Mouse (Mus musculus) gastrocnemius, adult 2 months (tissue): Measurements from ENCODE around the gene Tgfb1. TPM values are rescaled to one million over a fixed set of nuclear protein-coding genes. Genes with fewer than 3 reads are reported as not detected.

ENCODE experiments used
- DNase-seq: peaks from one replicate; pipeline ENCODE4 v3.0.0; 2022
- H3K27ac ChIP-seq: fragments of 200-600 bp; 2 replicates; pipeline ENCODE4 v1.8.1; 2022; ENCODE audit warnings: mild to moderate bottlenecking
- H3K4me3 ChIP-seq: fragments of 200-600 bp; 2 replicates; pipeline ENCODE4 v1.8.1; 2022; ENCODE audit warnings: mild to moderate bottlenecking, moderate library complexity
- CTCF ChIP-seq: fragments of 200-600 bp; IDR thresholded peaks from 2 replicates; pipeline ENCODE4 v1.8.1; 2022; ENCODE audit warnings: antibody characterized with exemption, mild to moderate bottlenecking, moderate library complexity
- intact Hi-C: fragments of 180-260 bp; cut with DNase I; formaldehyde crosslinking; loops from one replicate; pipeline ENCODE4 v1.15.1; 2025
- total RNA-seq, 2 experiments: library from RNA; stranded (reverse); gene quantifications; 2 replicates each; pipeline ENCODE4 v1.2.3; 2021

Tgfb1 gene
- total RNA-seq, 2 experiments from 2014 or later: 4.6 to 6.6 TPM

DNA sequence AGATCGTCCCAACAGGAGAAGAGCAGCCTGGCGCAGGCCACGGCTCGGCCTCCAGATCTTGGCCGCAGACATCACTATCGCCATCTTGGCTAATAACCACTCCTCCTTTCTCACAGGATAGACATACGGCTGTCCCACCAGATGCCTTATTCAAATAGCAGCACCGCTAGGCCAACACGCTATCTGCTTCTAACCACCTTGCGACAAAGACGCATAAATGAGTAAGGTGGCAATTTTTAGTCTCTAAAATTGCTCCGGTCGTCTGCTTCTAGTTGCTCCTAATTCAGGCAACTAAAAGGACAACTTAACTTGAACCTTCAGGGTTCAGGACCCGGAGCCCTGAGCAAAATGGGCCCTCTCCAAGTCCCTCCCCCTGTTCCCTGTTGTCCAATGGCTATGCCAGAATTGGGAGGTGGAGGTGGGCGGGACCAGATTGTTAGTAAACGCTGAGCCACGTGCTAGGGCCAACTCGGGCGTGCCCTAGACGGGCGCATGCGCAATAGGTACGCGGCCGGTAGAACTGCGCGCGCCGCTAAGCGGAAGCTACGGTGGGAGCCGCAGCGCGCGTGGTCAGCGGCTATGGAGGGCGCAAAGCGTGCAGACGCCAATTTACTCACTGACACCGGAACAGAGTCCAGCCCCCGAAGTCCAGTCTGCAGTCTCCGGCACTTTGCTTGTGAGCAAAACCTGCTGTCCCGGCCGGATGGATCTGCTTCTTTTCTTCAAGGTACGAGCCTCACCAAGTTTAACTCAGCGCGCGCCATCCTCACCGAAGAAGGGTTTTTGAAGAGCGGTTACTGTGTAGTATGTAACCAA is 27.9 kb upstream of the Tgfb1 start, which contains the start of the genes Bckdha and Exosc5:
Gene Bckdha, minus strand, starts transcription at position 325 of the 816 bp plus-strand sequence.
Gene Exosc5, plus strand, starts transcription at position 508 of the 816 bp plus-strand sequence.
- DNase-seq: peak; percentile 100
- H3K4me3 ChIP-seq: peak within 1 kb of the TSS; percentile 95
- intact Hi-C loops: no loop called here
- no peak for TF ChIP-seq CTCF
- peak within 1 kb of the TSS; percentile 99 for H3K27ac ChIP-seq

DNA sequence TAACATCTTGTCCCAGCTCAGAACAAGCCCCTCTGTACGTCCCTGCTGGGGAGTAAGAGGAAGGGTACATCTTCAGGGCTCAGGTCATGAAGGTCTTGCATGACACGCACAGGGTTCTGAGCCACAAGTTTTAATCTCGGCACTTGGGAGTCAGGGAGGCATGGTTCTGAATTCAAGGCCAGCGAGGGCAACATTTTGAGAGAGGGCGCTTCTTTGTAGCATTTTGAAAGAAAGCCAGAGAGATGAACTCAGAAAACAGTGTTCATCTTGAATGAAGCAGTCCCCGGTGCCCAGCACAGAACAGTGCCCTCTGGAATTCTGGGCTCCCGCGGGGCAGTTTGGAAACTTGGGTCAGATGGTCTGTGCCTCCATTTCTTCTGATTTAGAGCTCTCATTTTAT is 20.4 kb upstream of the Tgfb1 start:
- no peak overlapping the region for H3K27ac ChIP-seq
- H3K4me3 ChIP-seq: no peak overlapping the region
- no peak for DNase-seq
- intact Hi-C loops: no loop called here
- no peak for TF ChIP-seq CTCF

DNA sequence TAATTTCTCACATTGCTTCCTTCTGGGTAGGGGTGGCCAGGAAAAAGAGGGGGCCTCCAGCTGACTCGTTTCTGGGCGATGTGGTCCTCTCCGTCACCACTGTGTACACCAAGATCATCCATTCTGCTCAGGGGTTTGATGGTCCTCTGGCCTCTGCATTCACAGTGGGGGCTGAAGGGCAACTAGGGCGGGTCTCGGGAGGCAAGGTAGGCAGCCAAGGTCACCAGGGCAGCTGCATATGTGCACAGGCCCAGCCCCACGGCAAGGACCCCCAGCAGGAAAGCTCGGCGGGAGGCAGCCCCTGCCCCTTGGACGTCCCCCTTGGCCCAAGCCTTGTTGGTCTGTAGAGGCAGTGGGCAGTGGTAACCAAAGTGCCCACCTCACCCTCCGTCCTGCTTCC is 17.6 kb upstream of the Tgfb1 start:
- DNase-seq: no peak
- intact Hi-C loops: no loop called here
- Histone ChIP-seq H3K27ac (no peak overlapping the region), H3K4me3 (no peak overlapping the region)
- no peak for TF ChIP-seq CTCF

DNA sequence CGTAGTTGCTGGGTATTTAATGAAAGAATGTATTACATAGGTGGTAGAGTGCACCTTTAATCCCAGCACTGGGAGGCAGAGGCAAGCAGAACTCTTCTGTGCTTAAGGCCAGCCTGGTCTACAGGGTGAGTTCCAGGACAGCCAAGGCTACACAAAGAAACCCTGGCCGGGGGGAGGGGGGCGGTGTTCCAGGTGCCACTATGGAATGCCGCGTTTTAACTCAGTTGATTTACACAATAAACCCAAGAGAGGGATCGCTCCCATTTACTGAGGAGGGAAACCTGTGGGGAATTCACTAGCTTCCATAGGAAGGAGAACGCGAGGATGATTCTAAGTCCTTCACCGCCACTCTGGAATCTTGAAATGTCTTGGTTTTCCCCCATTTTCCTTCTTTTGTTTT is 17.2 kb upstream of the Tgfb1 start:
- H3K4me3 ChIP-seq: no peak overlapping the region
- no peak for TF ChIP-seq CTCF
- DNase-seq: no peak
- intact Hi-C loops: no loop called here
- no peak overlapping the region for H3K27ac ChIP-seq

DNA sequence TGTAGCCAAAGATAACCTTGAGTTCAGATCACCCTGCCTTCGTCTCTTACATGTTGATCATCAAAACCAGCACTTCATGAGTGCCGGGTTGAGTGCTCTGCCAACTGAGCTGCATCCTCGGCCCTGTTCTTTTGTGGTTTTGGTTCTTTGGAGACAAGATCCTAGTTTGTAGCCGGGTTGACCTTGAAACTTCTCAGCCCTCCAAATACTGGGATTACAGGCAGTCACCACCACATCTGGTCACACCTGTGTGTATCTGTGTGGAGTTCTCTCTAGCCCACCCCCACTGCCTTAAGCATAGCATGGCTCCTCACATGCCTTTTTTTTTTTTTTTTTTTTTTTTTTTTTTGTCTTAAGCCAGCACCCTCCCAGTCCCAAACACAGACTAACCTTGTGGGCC is 16.7 kb upstream of the Tgfb1 start:
- Histone ChIP-seq H3K27ac (no peak overlapping the region), H3K4me3 (no peak overlapping the region)
- intact Hi-C loops: no loop called here
- TF ChIP-seq CTCF: no peak
- DNase-seq: no peak

DNA sequence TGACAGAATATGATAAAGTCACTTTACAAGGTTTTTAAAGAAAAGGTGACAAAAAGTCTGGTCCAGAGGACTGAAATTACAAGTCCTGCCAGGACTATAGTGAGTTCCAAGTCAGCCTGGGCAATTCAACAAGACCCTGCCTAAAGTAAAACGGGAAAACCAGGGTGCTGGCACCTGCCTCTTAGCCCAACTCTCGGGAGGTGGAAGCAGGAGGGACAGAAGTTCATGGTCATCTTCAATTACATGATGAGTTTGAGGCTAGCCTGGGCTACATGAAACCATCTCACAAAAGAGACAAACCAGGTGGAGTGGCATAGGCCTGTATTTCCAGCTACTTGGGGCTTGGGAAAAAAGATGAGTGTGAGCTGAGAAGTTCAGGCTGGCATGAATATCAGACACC is 15.1 kb upstream of the Tgfb1 start:
- DNase-seq: no peak
- TF ChIP-seq CTCF: no peak
- H3K27ac ChIP-seq: no peak overlapping the region
- intact Hi-C loops: no loop called here
- no peak overlapping the region for H3K4me3 ChIP-seq

DNA sequence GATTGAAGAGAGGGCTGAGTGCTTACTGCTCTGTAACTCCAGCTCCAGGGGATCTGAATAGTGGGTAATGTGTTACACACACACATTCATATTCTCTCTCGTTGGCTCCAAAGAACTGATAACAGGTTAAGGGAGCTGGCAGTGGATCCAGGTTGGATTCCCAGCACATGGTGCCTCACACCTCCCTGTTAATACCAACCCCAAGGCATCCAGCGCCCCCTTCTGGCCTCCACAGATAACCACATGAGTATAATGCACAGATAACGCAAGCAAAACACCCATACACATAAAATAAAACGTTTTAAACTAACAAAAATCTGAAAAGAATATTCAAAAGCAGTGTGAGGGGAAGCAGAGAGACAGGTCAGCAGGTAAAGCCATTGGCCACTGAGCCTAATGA is 14.4 kb upstream of the Tgfb1 start:
- peak; percentile 17; the same call in 1 of the 2 replicates for TF ChIP-seq CTCF
- Histone ChIP-seq H3K27ac (no peak overlapping the region), H3K4me3 (no peak overlapping the region)
- DNase-seq: no peak
- intact Hi-C loops: no loop called here

DNA sequence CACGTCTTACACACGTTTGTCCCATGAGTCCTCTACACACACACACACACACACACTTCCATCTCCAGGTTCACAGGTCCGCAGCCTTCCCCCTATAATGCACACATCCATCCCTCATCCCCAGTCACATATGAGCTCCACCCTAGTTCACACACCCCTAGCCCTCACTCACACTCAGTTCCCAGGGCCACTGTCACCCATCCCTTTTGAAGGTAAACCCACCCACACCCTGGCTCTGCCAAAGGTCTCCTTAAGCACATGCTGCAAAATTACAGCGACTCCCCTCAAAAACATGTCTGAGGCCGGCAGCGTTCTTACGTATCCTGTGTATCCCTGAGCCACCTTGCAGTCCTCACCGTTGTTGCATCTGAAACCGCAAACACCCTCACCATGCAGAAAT is 12.5 kb upstream of the Tgfb1 start:
- H3K4me3 ChIP-seq: no peak overlapping the region
- intact Hi-C loops: no loop called here
- H3K27ac ChIP-seq: no peak overlapping the region
- DNase-seq: no peak
- no peak for TF ChIP-seq CTCF

DNA sequence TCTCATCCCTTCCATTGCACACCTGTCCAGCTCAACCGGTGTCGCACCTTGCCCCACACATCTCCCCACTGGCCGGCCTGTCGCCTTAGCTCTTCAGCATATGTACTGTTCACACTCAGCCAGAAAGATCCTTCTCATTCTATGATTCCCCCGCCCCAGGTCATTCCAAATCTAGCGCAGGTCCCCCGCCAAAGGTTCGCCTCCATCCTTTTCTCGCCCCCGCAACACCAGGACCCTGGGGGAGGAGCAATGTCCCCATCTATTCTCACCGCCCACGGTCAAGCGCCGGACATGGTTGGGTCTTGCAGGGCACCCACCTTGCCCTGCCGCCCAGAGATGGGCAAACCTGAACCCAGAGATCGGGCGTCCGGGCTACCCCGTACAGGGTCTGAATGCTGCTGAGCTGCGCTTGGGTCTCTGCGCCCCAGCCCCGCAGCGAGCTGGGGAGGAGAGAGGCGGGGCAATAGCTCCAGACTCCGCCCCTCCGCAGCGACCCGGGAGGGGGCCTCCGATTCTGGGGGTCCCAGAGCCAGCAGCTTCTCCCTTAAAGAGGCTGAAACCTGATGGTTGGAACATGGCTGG is 12.0 kb upstream of the Tgfb1 start, which contains the start of gene Tmem91:
Gene Tmem91, minus strand, starts transcription at position 448 of the 582 bp plus-strand sequence.
- no peak within 1 kb of the TSS for H3K27ac ChIP-seq
- no peak for TF ChIP-seq CTCF
- no peak for DNase-seq
- intact Hi-C loops: no loop called here
- peak within 1 kb of the TSS; percentile 60 for H3K4me3 ChIP-seq

DNA sequence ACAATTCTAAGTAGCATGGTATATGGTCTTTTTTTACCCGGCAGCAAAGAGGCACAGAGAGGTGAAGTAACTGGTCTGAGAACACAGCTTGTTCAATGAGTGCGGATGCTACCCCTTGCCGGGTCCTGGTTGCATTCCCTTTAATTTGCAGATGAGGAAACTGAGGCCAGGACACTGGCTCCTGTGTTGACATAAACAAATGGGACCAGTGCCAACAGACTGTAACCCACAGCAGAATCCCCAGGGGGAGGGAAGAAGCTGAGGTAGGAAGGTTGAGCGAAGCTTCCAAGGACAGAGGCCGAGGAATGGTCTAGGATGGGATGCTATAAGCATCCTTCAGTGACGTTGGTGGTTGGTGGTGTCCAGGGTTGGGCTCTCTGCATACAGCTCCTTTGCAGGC is 11.4 kb upstream of the Tgfb1 start:
- intact Hi-C loops: no loop called here
- no peak for TF ChIP-seq CTCF
- no peak for DNase-seq
- no peak overlapping the region for H3K4me3 ChIP-seq
- no peak overlapping the region for H3K27ac ChIP-seq

DNA sequence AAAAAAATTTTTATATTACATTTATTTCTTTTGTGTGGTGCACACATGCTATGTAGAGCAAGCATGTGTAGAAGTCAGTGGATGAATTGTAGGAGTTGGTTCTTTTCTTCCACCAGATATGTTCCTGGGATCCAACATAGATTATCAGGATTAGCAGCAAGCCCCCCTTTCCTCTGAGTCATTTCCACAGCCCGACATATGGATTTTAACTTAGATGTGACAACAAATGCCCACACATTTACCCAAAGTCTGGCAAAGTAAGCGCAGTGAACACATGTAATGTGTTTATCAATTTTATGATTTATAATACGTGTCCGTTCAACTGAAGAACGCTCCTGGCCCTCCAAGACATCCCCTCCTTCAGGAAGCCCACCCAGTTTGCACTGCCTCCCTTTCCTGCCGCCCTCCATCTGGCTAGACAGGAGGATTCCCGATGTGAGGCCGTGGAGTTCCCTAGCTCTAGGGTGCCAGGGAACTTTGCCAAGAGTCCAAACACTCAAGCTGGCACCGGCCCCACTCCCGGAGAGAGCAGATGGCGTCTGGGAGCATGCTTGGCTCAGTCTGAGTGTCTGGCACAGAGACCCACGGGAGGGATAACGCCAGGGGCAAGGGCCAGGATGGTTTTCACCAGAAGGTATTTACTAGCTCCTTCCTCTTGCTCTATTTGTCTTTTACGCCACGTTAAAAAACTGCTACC is 10.6 kb upstream of the Tgfb1 start:
- TF ChIP-seq CTCF: no peak
- DNase-seq: peak; percentile 85
- Histone ChIP-seq H3K27ac (no peak overlapping the region), H3K4me3 (peak overlapping the region; percentile 26; the same call in 1 of the 2 replicates)
- intact Hi-C loops: no loop called here

DNA sequence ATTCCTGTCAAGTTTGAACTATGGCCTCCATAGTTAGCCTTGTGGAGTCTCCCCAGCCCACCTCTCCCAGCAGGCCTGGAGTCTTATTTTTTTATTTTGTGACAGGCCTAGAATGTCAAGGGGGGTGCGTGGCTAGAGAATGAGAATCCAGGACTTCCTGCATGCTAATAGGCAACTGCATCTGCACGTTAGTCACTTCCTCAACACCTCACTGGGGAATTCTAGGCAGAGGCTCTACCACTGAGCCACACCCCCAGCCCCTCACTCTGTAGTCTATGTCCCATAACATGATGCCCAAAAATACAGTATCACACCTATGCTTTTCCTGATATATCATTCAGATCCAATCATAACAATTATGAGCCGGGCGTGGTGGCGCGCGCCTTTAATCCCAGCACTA is 9.8 kb upstream of the Tgfb1 start:
- no peak for DNase-seq
- intact Hi-C loops: no loop called here
- Histone ChIP-seq H3K27ac (no peak overlapping the region), H3K4me3 (no peak overlapping the region)
- TF ChIP-seq CTCF: no peak

DNA sequence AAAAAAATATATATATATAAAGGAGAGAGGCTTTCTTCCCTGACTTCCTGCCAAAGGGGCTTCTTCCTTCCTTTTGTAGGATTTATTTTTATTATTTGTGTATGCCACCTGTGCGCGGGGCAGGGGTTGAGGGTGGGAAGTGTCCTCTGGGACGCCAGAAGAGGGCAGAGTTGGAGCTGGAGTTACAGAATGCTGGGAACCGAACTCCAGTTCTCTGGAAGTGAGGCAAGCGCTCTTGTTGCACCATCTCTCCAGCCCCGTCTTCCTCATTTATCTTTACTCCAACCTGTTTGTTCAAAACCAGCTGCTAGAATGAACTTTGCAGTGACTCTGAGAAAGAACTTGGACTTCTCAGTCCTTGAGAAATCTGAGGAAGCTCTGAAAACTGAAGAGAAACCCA is 6.8 kb upstream of the Tgfb1 start:
- peak overlapping the region; percentile 97 for H3K27ac ChIP-seq
- intact Hi-C loops: no loop called here

More for the DNA sequence above, 6.8 kb upstream of the Tgfb1 start:
- no peak for DNase-seq
- peak overlapping the region; percentile 97 for H3K4me3 ChIP-seq
- TF ChIP-seq CTCF: peak; percentile 24; the same call in 1 of the 2 replicates
